Mouse (Mus musculus) spleen, postnatal 4 days (tissue): ENCODE measurements around the gene Noto.

ENCODE experiments used
- DNase-seq, 2 experiments: peaks; one replicate each; pipeline ENCODE4 v3.0.0; 2022; ENCODE audit warnings: low spot score in 2 of 2

The Noto gene

DNA sequence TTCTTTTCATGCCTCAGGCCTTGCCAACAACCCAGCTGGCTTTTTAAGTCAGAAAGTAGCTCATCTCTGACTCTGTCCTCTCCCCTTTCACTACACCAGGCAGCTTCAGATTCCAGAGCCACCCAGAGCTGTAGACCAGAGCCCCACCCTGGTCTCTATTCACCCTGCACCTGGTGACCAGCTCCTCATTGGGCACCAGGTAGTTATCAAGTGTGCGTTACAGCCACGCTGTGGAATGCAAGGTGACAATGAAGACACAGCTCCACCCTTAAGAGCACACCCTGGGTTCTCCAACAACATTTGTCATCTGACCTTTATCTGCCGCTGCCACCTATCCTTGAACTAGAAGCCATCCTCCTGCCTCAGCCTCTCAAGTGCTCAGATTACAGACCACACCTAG is 51.9 kb downstream of the Noto start:
- DNase-seq, result no peak

DNA sequence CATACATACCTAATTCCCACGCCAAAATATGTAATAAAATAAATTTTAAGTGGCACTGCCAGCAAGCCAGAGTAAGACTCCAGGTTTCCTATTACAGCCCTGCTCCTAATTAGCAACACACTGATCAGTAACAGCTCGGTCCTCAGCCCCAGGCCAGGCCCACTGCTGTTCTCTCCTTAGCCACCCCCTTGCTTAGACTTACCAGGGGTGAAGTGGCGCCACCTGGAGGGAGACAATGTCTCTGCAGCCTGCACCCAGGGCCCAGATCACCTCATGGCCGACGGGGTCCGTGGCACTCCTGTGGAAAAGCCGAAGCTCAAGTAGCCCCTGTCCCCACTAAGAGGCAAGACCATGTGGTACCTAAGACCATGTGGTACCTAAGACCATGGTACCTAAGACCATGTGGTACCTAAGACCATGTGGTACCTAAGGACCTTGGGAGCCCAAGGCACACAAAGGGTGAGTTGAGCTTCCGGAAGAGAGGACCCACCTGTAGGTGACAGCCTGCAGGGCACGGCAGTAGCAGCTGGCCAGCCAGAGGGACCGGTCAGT is 53.8 kb downstream of the Noto start:
- peak; percentile 35 to 78 for DNase-seq

DNA sequence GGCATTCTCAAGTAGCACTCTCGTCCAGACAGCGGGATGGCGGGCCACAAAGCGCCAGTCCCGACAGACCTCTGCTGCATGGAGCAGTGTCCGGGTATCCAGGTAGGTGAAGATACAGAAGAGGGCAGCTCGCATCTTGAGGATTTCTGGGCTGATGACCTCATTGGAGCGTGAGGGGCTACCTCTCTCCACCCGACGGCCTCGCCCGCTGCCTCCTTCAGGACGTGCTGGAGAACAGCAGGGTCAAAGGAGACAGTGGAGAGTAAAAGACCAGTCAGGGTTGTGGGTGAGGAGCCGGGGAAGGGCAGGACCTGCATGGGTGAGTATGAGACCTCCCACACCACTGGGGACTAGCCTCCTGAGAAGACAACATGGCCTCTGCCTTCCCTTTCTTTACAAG is 54.7 kb downstream of the Noto start:
- no peak for DNase-seq
